Mouse (Mus musculus) liver, embryonic 14.5 days (tissue): ENCODE data around the gene Pi4ka.

Source experiments
- CTCF ChIP-seq: IDR thresholded peaks from 2 replicates; pipeline ENCODE4 v1.5.1; 2016; ENCODE audit warnings: antibody characterized with exemption, low read depth, control low read depth
- EP300 ChIP-seq: IDR thresholded peaks from 2 replicates; pipeline ENCODE4 v1.6.1; 2016; ENCODE audit warnings: antibody characterized with exemption, low read depth

- TF ChIP-seq CTCF (no peak), EP300 (no peak)
These were observed 105.3 kb downstream of the Pi4ka start for GRCm38 (mm10) chr16:17300818-17301217.
